Mouse (Mus musculus): Measurements from ENCODE around the gene Il2. TPM values are rescaled to one million over a fixed set of nuclear protein-coding genes. Genes with fewer than 3 reads are reported as not detected.

Gene Il2
- polyA plus RNA-seq, 1 experiment from 2014 or later = 0.86 TPM

- 90% methylated on average over 10 of the region's 10 CpGs for WGBS
- no peak overlapping the region for H3K27ac ChIP-seq
- no peaks in the 10 kb centered on the region for H3K27me3 ChIP-seq (ENCODE audit: control insufficient read depth, insufficient read depth, low read length)
Measured at GRCm38 (mm10) chr3:37152274-37152673, 26.5 kb upstream of the Il2 start.

GRCm38 (mm10) chr3:37146810-37147209, 21.1 kb upstream of the Il2 start:
- H3K4me1 ChIP-seq (replicated peaks; ENCODE audit: control insufficient read depth, insufficient read depth, low read length) = no peaks in the 10 kb centered on the region
- H3K36me3 ChIP-seq (replicated peaks; ENCODE audit: control insufficient read depth, insufficient read depth) = no peaks in the 10 kb centered on the region
- H3K4me3 ChIP-seq (replicated peaks; ENCODE audit: low read length) = no peak overlapping the region
- no peaks in the 10 kb centered on the region for H3K27me3 ChIP-seq (ENCODE audit: control insufficient read depth, insufficient read depth, low read length)
- no peak overlapping the region for H3K4me2 ChIP-seq (replicated peaks)
- WGBS = 81% methylated on average over 7 of the region's 7 CpGs
- H3K9me3 ChIP-seq (ENCODE audit: control insufficient read depth, low read length) = no peaks in the 10 kb centered on the region
- no peak overlapping the region for H3K27ac ChIP-seq
- DNase-seq (ENCODE audit: low spot score) (no peak), ATAC-seq (ENCODE audit: low FRiP score) (no peak)
- H3K9ac ChIP-seq = no peak overlapping the region

More at GRCm38 (mm10) chr3:37152274-37152673, 26.5 kb upstream of the Il2 start:
- Histone ChIP-seq H3K36me3 (replicated peaks; ENCODE audit: control insufficient read depth, insufficient read depth) (no peaks in the 10 kb centered on the region), H3K4me3 (replicated peaks; ENCODE audit: low read length) (no peak overlapping the region), H3K9me3 (ENCODE audit: control insufficient read depth, low read length) (no peaks in the 10 kb centered on the region), H3K4me1 (replicated peaks; ENCODE audit: control insufficient read depth, insufficient read depth, low read length) (no peaks in the 10 kb centered on the region), H3K4me2 (replicated peaks) (no peak overlapping the region), H3K9ac (no peak overlapping the region)
- ATAC-seq (ENCODE audit: low FRiP score) = no peak
- no peak for DNase-seq (ENCODE audit: low spot score)

- Histone ChIP-seq H3K9me3 (ENCODE audit: control insufficient read depth, low read length) (no peaks in the 10 kb centered on the region), H3K27me3 (ENCODE audit: control insufficient read depth, insufficient read depth, low read length) (no peaks in the 10 kb centered on the region), H3K4me3 (replicated peaks; ENCODE audit: low read length) (no peak overlapping the region), H3K27ac (no peak overlapping the region), H3K4me2 (replicated peaks) (no peak overlapping the region), H3K4me1 (replicated peaks; ENCODE audit: control insufficient read depth, insufficient read depth, low read length) (no peaks in the 10 kb centered on the region), H3K36me3 (replicated peaks; ENCODE audit: control insufficient read depth, insufficient read depth) (no peaks in the 10 kb centered on the region), H3K9ac (no peak overlapping the region)
- WGBS = 48% methylated on average over 8 of the region's 8 CpGs
- no peak for ATAC-seq (ENCODE audit: low FRiP score)
- DNase-seq (ENCODE audit: low spot score) = no peak
Measured at GRCm38 (mm10) chr3:37146406-37146805, 20.6 kb upstream of the Il2 start.

GRCm38 (mm10) chr3:37144979-37145378, 19.2 kb upstream of the Il2 start:
- no peak overlapping the region for H3K4me2 ChIP-seq (replicated peaks)
- no peaks in the 10 kb centered on the region for H3K36me3 ChIP-seq (replicated peaks; ENCODE audit: control insufficient read depth, insufficient read depth)
- H3K4me3 ChIP-seq (replicated peaks; ENCODE audit: low read length) = no peak overlapping the region
- 64% methylated on average over 1 of the region's 1 CpGs for WGBS
- no peaks in the 10 kb centered on the region for H3K27me3 ChIP-seq (ENCODE audit: control insufficient read depth, insufficient read depth, low read length)
- no peak overlapping the region for H3K27ac ChIP-seq
- no peak for DNase-seq (ENCODE audit: low spot score)
- H3K4me1 ChIP-seq (replicated peaks; ENCODE audit: control insufficient read depth, insufficient read depth, low read length) = no peaks in the 10 kb centered on the region
- H3K9ac ChIP-seq = no peak overlapping the region
- no peaks in the 10 kb centered on the region for H3K9me3 ChIP-seq (ENCODE audit: control insufficient read depth, low read length)
- ATAC-seq (ENCODE audit: low FRiP score) = no peak

GRCm38 (mm10) chr3:37141827-37142226, 16.1 kb upstream of the Il2 start:
- no peaks in the 10 kb centered on the region for H3K4me1 ChIP-seq (replicated peaks; ENCODE audit: control insufficient read depth, insufficient read depth, low read length)
- no peak overlapping the region for H3K9ac ChIP-seq
- no peaks in the 10 kb centered on the region for H3K36me3 ChIP-seq (replicated peaks; ENCODE audit: control insufficient read depth, insufficient read depth)
- H3K4me2 ChIP-seq (replicated peaks) = no peak overlapping the region
- ATAC-seq (ENCODE audit: low FRiP score) (no peak), DNase-seq (ENCODE audit: low spot score) (no peak)
- no peaks in the 10 kb centered on the region for H3K9me3 ChIP-seq (ENCODE audit: control insufficient read depth, low read length)
- no peak overlapping the region for H3K27ac ChIP-seq
- no peaks in the 10 kb centered on the region for H3K27me3 ChIP-seq (ENCODE audit: control insufficient read depth, insufficient read depth, low read length)
- H3K4me3 ChIP-seq (replicated peaks; ENCODE audit: low read length) = no peak overlapping the region
- 80% methylated on average over 2 of the region's 2 CpGs for WGBS

GRCm38 (mm10) chr3:37140168-37140906, 14.6 kb upstream of the Il2 start:
- H3K4me3 ChIP-seq (replicated peaks; ENCODE audit: low read length) = no peak overlapping the region
- DNase-seq (ENCODE audit: low spot score) = no peak
- no peaks in the 10 kb centered on the region for H3K9me3 ChIP-seq (ENCODE audit: control insufficient read depth, low read length)
- no peak overlapping the region for H3K9ac ChIP-seq
- no peaks in the 10 kb centered on the region for H3K4me1 ChIP-seq (replicated peaks; ENCODE audit: control insufficient read depth, insufficient read depth, low read length)
- H3K27me3 ChIP-seq (ENCODE audit: control insufficient read depth, insufficient read depth, low read length) = no peaks in the 10 kb centered on the region
- ATAC-seq (ENCODE audit: low FRiP score) = no peak
- WGBS = 92% methylated on average over 6 of the region's 6 CpGs
- no peak overlapping the region for H3K27ac ChIP-seq
- no peaks in the 10 kb centered on the region for H3K36me3 ChIP-seq (replicated peaks; ENCODE audit: control insufficient read depth, insufficient read depth)
- no peak overlapping the region for H3K4me2 ChIP-seq (replicated peaks)

GRCm38 (mm10) chr3:37139192-37139591, 13.4 kb upstream of the Il2 start:
- H3K9me3 ChIP-seq (ENCODE audit: control insufficient read depth, low read length) = no peaks in the 10 kb centered on the region
- H3K4me2 ChIP-seq (replicated peaks) = no peak overlapping the region
- H3K36me3 ChIP-seq (replicated peaks; ENCODE audit: control insufficient read depth, insufficient read depth) = no peaks in the 10 kb centered on the region
- no peaks in the 10 kb centered on the region for H3K4me1 ChIP-seq (replicated peaks; ENCODE audit: control insufficient read depth, insufficient read depth, low read length)
- DNase-seq (ENCODE audit: low spot score) = no peak
- no peak overlapping the region for H3K9ac ChIP-seq
- no peak overlapping the region for H3K4me3 ChIP-seq (replicated peaks; ENCODE audit: low read length)
- WGBS = 87% methylated on average over 3 of the region's 3 CpGs
- H3K27me3 ChIP-seq (ENCODE audit: control insufficient read depth, insufficient read depth, low read length) = no peaks in the 10 kb centered on the region
- H3K27ac ChIP-seq = no peak overlapping the region
- no peak for ATAC-seq (ENCODE audit: low FRiP score)

GRCm38 (mm10) chr3:37137231-37137630, 11.5 kb upstream of the Il2 start:
- DNase-seq (ENCODE audit: low spot score) = no peak
- Histone ChIP-seq H3K9me3 (ENCODE audit: control insufficient read depth, low read length) (no peaks in the 10 kb centered on the region), H3K27ac (no peak overlapping the region), H3K4me2 (replicated peaks) (no peak overlapping the region), H3K4me1 (replicated peaks; ENCODE audit: control insufficient read depth, insufficient read depth, low read length) (no peaks in the 10 kb centered on the region), H3K27me3 (ENCODE audit: control insufficient read depth, insufficient read depth, low read length) (no peaks in the 10 kb centered on the region), H3K9ac (no peak overlapping the region), H3K36me3 (replicated peaks; ENCODE audit: control insufficient read depth, insufficient read depth) (no peaks in the 10 kb centered on the region), H3K4me3 (replicated peaks; ENCODE audit: low read length) (no peak overlapping the region)
- 76% methylated on average over 4 of the region's 4 CpGs for WGBS
- no peak for ATAC-seq (ENCODE audit: low FRiP score)

GRCm38 (mm10) chr3:37129063-37129462, 3.3 kb upstream of the Il2 start:
- Histone ChIP-seq H3K27me3 (ENCODE audit: control insufficient read depth, insufficient read depth, low read length) (no peaks in the 10 kb centered on the region), H3K4me3 (replicated peaks; ENCODE audit: low read length) (no peak overlapping the region), H3K4me2 (replicated peaks) (no peak overlapping the region), H3K9me3 (ENCODE audit: control insufficient read depth, low read length) (no peaks in the 10 kb centered on the region), H3K9ac (no peak overlapping the region), H3K4me1 (replicated peaks; ENCODE audit: control insufficient read depth, insufficient read depth, low read length) (no peaks in the 10 kb centered on the region), H3K36me3 (replicated peaks; ENCODE audit: control insufficient read depth, insufficient read depth) (no peaks in the 10 kb centered on the region), H3K27ac (no peak overlapping the region)
- DNase-seq (ENCODE audit: low spot score) = no peak
- WGBS = 69% methylated on average over 2 of the region's 2 CpGs
- ATAC-seq (ENCODE audit: low FRiP score) = no peak

GRCm38 (mm10) chr3:37128269-37128668, 2.5 kb upstream of the Il2 start:
- Histone ChIP-seq H3K4me3 (replicated peaks; ENCODE audit: low read length) (no peak overlapping the region), H3K27me3 (ENCODE audit: control insufficient read depth, insufficient read depth, low read length) (no peaks in the 10 kb centered on the region), H3K36me3 (replicated peaks; ENCODE audit: control insufficient read depth, insufficient read depth) (no peaks in the 10 kb centered on the region), H3K4me2 (replicated peaks) (no peak overlapping the region), H3K27ac (no peak overlapping the region), H3K9ac (no peak overlapping the region), H3K4me1 (replicated peaks; ENCODE audit: control insufficient read depth, insufficient read depth, low read length) (no peaks in the 10 kb centered on the region), H3K9me3 (ENCODE audit: control insufficient read depth, low read length) (no peaks in the 10 kb centered on the region)
- 53% methylated on average over 4 of the region's 4 CpGs for WGBS
- ATAC-seq (ENCODE audit: low FRiP score) (no peak), DNase-seq (ENCODE audit: low spot score) (no peak)
